ENCODE assay signal across 22 mouse cellular contexts in genomic region chr1:193844868-193845267, GRCm38 (mm10).
DNase-seq lines count a peak whose midpoint lies in the region; ATAC-seq and TF ChIP-seq lines count a peak whose summit lies in the region.
"Had no signal": no experiment of that assay in that cellular context is flagged by ENCODE, and none has a peak within 500 bp of the region (broad histone marks: within the 10 kb centered on the region; RNA-seq: fewer than 3 reads in every experiment).

No protein-coding gene starts in this region.

- no peaks in the 10 kb centered on the region for H3K4me1 ChIP-seq in lung, embryonic 14.5 days (ENCODE audit: insufficient read depth)
- H3K4me1 ChIP-seq in hindbrain, embryonic 13.5 days (replicated peaks) = 0 out of 2 replicates have a peak, but pooled peaks cover 3% of the 10 kb centered on the region
- H3K4me1 ChIP-seq: embryonic facial prominence, embryonic 15.5 days; forebrain, embryonic 10.5 days; heart, embryonic 10.5 days had no signal

- H3K4me2 ChIP-seq in lung, embryonic 14.5 days = no peak overlapping the region
- no peak overlapping the region for H3K4me2 ChIP-seq in hindbrain, embryonic 13.5 days
- H3K4me2 ChIP-seq: embryonic facial prominence, embryonic 15.5 days; hindbrain, embryonic 12.5 days had no signal

- H3K27ac ChIP-seq in lung, embryonic 14.5 days (ENCODE audit: low read depth) = no peak overlapping the region
- H3K27ac ChIP-seq in hindbrain, embryonic 13.5 days = no peak overlapping the region
- H3K27ac ChIP-seq: embryonic facial prominence, embryonic 15.5 days; forebrain, embryonic 10.5 days; gastrocnemius, adult 2 months; heart, embryonic 10.5 days; hindbrain, embryonic 12.5 days had no signal

- no peaks in the 10 kb centered on the region for H3K9me3 ChIP-seq in lung, embryonic 14.5 days (ENCODE audit: low read depth, low read length)
- no peaks in the 10 kb centered on the region for H3K9me3 ChIP-seq in hindbrain, embryonic 13.5 days
- H3K9me3 ChIP-seq: embryonic facial prominence, embryonic 15.5 days; forebrain, embryonic 10.5 days; heart, embryonic 10.5 days; hindbrain, embryonic 12.5 days had no signal

- no peak for DNase-seq in lung, embryonic 14.5 days
- no peak for DNase-seq in lung, adult 18-20 months
- peak; percentile 42 for DNase-seq in kidney, adult 9 months
- peak; percentile 17 for DNase-seq in kidney, postnatal 10 days
- no peak for DNase-seq in ovary, postnatal 14 days (ENCODE audit: low spot score)
- DNase-seq: adrenal gland, adult 2 months; adrenal gland, postnatal 25 days; cerebellum, adult 2 months; cerebellum, postnatal 10 days; gastrocnemius, adult 2 months; gastrocnemius, postnatal 25 days; heart, postnatal 10 days; heart, postnatal 4 days had no signal

- ATAC-seq in lung, embryonic 14.5 days (ENCODE audit: insufficient read depth) = peak; percentile 47; the same call in 1 of the 2 replicates
- ATAC-seq in hindbrain, embryonic 13.5 days (ENCODE audit: low FRiP score) = no peak
- ATAC-seq: forebrain, embryonic 14.5 days; Patski had no signal

- no peaks in the 10 kb centered on the region for H3K36me3 ChIP-seq in lung, embryonic 14.5 days (ENCODE audit: insufficient read depth)
- H3K36me3 ChIP-seq in hindbrain, embryonic 13.5 days = no peaks in the 10 kb centered on the region
- H3K36me3 ChIP-seq: embryonic facial prominence, embryonic 15.5 days; forebrain, embryonic 10.5 days; heart, embryonic 10.5 days; hindbrain, embryonic 12.5 days had no signal

- H3K27me3 ChIP-seq in lung, embryonic 14.5 days (ENCODE audit: insufficient read depth, low read length) = no peaks in the 10 kb centered on the region
- H3K27me3 ChIP-seq in hindbrain, embryonic 13.5 days = no peaks in the 10 kb centered on the region
- H3K27me3 ChIP-seq: CH12.LX; embryonic facial prominence, embryonic 15.5 days; hindbrain, embryonic 12.5 days; Patski had no signal

- no peak overlapping the region for H3K9ac ChIP-seq in lung, embryonic 14.5 days
- no peak overlapping the region for H3K9ac ChIP-seq in hindbrain, embryonic 13.5 days
- H3K9ac ChIP-seq: embryonic facial prominence, embryonic 15.5 days; hindbrain, embryonic 12.5 days had no signal

- H3K4me3 ChIP-seq in lung, embryonic 14.5 days (ENCODE audit: low read depth, low read length) = no peak overlapping the region
- no peak overlapping the region for H3K4me3 ChIP-seq in hindbrain, embryonic 13.5 days
- H3K4me3 ChIP-seq: embryonic facial prominence, embryonic 15.5 days; erythroblast, embryonic 14.5 days; forebrain, embryonic 10.5 days; gastrocnemius, adult 2 months; heart, embryonic 10.5 days; hindbrain, embryonic 12.5 days had no signal

- no peak for TF ChIP-seq CTCF in lung, embryonic 14.5 days (IDR thresholded peaks at IDR 0.05; ENCODE audit: low read depth)

Comparison
In these comparisons a context has a peak if more than half of its experiments do, and no peak if none do; other contexts are left out.
1. DNase-seq: peak in kidney, adult 9 months (single experiment) and kidney, postnatal 10 days (single experiment); none in lung, embryonic 14.5 days (single experiment), lung, adult 18-20 months (0 of 2) and ovary, postnatal 14 days (single experiment).